Mouse (Mus musculus) layer of hippocampus, postnatal 14 days (tissue): ENCODE data around the gene Ahctf1. TPM values are rescaled to one million over a fixed set of nuclear protein-coding genes. Genes with fewer than 3 reads are reported as not detected.

Source experiments
- DNase-seq, 2 experiments: peaks; one replicate each; pipeline ENCODE4 v3.0.0; 2021 to 2022; ENCODE audit warnings: low spot score in 2 of 2, mixed read lengths in 1 of 2
- total RNA-seq, 2 experiments: library from RNA; stranded (reverse); gene quantifications; 2 replicates each; pipeline ENCODE4 v1.2.3; 2021

Gene Ahctf1
- total RNA-seq, 2 experiments from 2014 or later: 27.9 to 28.5 TPM

GRCm38 (mm10) chr1:179804140-179804881 is 831 bp upstream of the Ahctf1 start:
- peak in 1 of 2 experiments; percentile 39 for DNase-seq

- peak; percentile 5 to 33 for DNase-seq
Observed at GRCm38 (mm10) chr1:179802610-179803512, 619 bp downstream of the Ahctf1 start, which contains the start of gene Gm10518. Gene Gm10518 (plus strand): TSS chr1:179803376.

- DNase-seq: no peak
Observed at GRCm38 (mm10) chr1:179798794-179799193, 4.7 kb downstream of the Ahctf1 start.

- DNase-seq: no peak
Observed at GRCm38 (mm10) chr1:179787281-179787680, 16.2 kb downstream of the Ahctf1 start.

- no peak for DNase-seq
Observed at GRCm38 (mm10) chr1:179785502-179785901, 18.0 kb downstream of the Ahctf1 start.

GRCm38 (mm10) chr1:179784098-179784497 is 19.4 kb downstream of the Ahctf1 start:
- no peak for DNase-seq

- no peak for DNase-seq
Observed at GRCm38 (mm10) chr1:179776831-179777230, 26.6 kb downstream of the Ahctf1 start.

GRCm38 (mm10) chr1:179760553-179760952 is 42.9 kb downstream of the Ahctf1 start:
- DNase-seq: no peak

- DNase-seq: no peak
Observed at GRCm38 (mm10) chr1:179760086-179760485, 43.4 kb downstream of the Ahctf1 start.

GRCm38 (mm10) chr1:179756477-179756876 is 47.0 kb downstream of the Ahctf1 start:
- no peak for DNase-seq

- no peak for DNase-seq
Observed at GRCm38 (mm10) chr1:179753006-179753405, 50.5 kb downstream of the Ahctf1 start.

GRCm38 (mm10) chr1:179752276-179752675 is 51.2 kb downstream of the Ahctf1 start:
- DNase-seq: no peak

- DNase-seq: no peak
Observed at GRCm38 (mm10) chr1:179745171-179745570, 58.3 kb downstream of the Ahctf1 start, which contains the start of gene Kif28. Gene Kif28 (minus strand): TSS chr1:179745271.

GRCm38 (mm10) chr1:179743593-179744193 is 59.8 kb downstream of the Ahctf1 start:
- no peak for DNase-seq

GRCm38 (mm10) chr1:179736483-179736882 is 67.0 kb downstream of the Ahctf1 start:
- no peak for DNase-seq

GRCm38 (mm10) chr1:179734500-179735474 is 68.7 kb downstream of the Ahctf1 start:
- peak; percentile 68 to 72 for DNase-seq

- DNase-seq: no peak
Observed at GRCm38 (mm10) chr1:179731391-179731790, 72.1 kb downstream of the Ahctf1 start.

GRCm38 (mm10) chr1:179728661-179729060 is 74.8 kb downstream of the Ahctf1 start:
- no peak for DNase-seq

GRCm38 (mm10) chr1:179722811-179723469 is 80.5 kb downstream of the Ahctf1 start:
- DNase-seq: no peak

- DNase-seq: no peak
Observed at GRCm38 (mm10) chr1:179715786-179716185, 87.7 kb downstream of the Ahctf1 start.
